Mouse (Mus musculus) liver, embryonic 14.5 days (tissue): ENCODE data around the gene Muc20.

ENCODE experiments used
- CTCF ChIP-seq: IDR thresholded peaks from 2 replicates; pipeline ENCODE4 v1.5.1; 2016; ENCODE audit warnings: antibody characterized with exemption, low read depth, control low read depth
- EP300 ChIP-seq: IDR thresholded peaks from 2 replicates; pipeline ENCODE4 v1.6.1; 2016; ENCODE audit warnings: antibody characterized with exemption, low read depth

GRCm38 (mm10) chr16:32829104-32829503, 31.9 kb upstream of the Muc20 start:
- TF ChIP-seq CTCF = no peak
- TF ChIP-seq EP300 = no peak
